Mouse (Mus musculus) induced T-regulatory cell, adult 2 months (primary cell): Measurements from ENCODE around the gene Slit3.

Experiments used
- DNase-seq: peaks from one replicate; pipeline ENCODE4 v3.0.0-alpha.2; 2012; ENCODE audit warnings: low read depth

Slit3 gene

DNA sequence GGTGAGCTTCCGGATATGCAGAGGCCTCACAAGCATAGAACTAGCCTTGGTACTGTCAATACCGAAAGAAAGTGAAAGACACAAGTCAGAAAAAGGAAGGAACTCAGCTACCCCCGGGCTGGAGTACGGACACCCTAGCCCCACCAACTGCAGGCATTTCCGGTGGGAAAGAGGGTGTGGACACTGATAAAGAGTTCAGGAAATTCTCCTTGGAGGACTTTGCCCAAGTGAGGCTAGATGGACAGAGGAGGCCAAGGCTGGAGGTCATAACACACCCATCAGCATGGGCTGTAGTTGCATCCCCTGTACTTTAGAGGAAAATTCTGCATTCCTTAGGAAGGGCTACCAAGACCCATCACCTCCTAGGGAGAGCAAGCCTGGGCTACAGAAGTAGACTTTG is 511.2 kb downstream of the Slit3 start:
- no peak for DNase-seq

DNA sequence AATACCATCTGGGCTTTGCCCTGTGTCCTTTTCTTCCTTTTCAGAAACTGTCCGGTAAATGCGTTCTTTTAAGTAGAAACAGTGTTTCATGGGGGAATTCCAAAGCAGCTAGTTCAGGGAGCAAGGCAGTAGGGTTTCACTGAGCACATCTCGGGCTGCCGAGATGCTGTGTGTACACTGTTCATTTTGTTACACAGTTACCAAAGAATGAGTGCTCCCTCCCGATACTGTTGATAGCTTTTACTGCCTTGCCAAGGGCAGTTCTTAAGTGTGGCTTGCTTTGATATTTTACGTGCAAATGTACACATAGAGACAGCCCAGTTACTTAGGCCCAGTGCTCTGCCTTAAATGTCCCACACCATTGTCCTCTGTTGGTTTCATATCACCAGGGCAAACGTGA is 516.1 kb downstream of the Slit3 start:
- no peak for DNase-seq

DNA sequence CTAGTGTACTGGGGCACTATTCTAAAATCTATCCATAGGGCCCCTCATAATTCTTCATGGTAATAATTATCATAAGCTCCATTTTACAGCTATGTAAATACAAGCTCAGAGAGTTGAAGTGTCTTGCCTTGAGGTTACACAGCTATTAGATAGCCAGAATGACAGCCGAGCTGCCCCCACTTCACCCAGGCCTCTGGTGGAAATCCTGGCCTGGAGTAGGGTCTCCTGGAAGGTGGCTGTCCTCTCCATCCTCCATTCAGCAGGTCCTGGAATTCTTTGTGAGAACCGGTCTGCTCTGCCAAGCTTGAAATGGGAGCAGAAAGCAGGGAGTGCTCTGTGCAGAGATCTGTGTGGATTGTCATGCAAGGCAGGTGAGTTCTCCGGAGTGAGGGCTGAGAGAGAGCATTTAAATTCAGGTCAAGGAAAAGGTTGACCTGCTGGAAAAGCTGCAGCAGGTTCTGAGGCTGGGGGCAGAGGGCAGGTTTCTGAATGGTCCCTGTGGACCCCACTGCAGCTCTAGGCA is 517.9 kb downstream of the Slit3 start:
- no peak for DNase-seq

DNA sequence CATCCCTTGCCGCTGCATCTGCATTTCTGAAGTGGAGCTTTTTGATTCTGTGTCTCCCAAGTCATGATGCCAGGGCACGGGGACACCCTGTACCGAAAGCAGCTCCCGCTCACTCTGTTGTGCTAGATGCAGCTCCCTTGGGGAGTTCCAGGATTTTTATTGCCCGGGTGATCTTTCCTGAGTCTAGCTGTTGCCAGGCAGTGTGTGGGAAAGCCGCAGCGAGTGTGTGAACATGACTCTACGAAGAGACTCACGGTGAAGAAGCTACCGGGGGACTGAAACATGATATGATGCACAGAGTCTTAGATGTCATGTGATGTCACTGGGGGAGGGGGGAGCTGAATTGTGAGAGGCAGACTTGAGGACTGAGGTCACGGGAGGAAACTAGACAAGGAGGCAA is 518.4 kb downstream of the Slit3 start:
- no peak for DNase-seq

DNA sequence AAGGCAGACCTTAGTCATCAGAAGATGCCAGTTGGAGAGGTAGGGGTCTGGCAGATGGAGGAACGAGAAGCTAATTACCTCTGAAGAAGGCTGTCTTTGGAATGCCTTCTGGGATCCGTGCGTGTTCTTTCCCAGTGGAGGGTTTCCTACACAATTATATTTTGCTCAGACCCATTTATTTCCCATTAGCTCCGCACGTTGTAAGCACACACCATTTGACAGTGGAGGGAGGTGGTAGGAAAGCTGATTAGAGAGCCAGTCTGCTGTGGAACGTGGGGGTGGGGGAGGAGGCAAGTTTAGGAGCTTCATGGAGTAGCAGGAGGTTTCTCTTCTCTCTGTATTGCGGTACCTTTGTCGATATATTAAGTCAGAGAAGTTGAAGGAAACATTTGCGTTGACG is 530.3 kb downstream of the Slit3 start:
- DNase-seq, result no peak

DNA sequence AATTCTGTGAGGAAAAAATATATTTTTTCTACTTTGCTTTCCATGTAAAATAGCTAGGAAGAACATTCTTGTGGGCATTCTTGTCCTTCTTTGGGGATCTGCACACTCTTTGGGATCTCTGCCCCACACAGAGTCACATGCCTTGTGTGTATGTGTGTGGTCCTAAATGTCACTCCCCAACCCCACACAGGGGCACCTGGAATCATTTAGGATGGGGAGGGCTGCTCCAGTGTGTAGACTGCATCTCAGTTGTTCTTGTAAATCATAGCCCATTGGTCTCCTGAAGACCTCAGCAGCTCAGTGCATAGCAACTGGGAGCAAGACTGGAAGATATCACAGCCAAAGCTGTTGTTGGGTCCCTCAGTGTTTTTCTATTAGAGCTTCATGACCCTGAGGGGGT is 534.8 kb downstream of the Slit3 start:
- DNase-seq, result no peak

DNA sequence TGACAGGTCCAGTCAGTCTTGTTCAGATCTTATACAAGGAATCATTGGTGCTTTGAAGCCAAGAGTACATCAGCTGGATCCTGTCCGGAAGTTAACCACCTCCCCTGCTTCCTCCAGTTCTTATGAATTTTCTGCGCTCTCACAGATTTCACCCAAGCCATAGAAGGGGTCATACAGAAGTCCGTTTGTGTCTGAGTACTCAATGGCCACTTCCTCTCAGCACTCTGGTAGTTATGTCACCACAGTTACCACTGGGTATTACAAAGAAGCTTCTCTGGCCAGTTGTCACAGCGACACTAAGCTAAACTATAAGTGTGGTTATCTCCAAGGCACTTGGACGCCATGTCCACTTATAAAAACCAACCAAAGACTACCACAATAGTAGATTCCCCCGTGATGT is 536.6 kb downstream of the Slit3 start:
- DNase-seq, result no peak

DNA sequence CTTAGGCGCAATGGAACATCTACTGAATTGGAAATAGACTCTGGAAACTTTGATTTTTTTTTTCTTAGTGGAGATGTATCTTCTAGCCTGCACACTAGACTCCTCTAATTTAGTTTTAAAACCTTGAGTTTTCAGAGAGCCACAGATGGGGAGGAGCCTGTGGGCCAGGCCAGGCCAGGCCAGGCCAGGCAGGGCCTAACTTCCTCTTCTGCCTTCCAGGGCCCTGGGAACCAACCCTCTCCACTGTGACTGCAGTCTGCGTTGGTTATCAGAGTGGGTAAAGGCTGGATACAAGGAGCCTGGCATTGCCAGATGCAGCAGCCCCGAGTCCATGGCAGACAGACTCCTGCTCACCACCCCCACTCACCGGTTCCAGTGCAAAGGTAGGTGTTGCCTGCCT is 539.9 kb downstream of the Slit3 start:
- DNase-seq, result no peak

DNA sequence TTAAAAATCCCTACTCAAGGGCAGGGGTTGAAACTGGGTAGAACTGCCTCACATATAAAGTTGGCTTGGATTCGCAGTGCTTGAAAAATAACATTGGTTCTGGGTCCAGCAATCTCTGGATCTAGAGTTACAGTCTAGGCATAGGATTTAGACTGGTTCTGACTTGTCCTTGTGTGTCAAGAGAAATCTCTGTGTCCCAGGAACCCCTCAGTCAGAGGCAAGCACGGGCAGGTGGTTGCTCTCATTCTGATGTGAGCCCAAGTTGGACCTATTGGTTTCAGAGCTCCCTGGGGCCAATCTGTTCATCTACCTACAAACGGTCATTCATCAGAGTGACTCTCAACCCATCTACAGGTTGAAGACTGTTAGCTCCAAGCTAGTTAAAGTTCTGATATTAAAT is 541.9 kb downstream of the Slit3 start:
- DNase-seq, result no peak

DNA sequence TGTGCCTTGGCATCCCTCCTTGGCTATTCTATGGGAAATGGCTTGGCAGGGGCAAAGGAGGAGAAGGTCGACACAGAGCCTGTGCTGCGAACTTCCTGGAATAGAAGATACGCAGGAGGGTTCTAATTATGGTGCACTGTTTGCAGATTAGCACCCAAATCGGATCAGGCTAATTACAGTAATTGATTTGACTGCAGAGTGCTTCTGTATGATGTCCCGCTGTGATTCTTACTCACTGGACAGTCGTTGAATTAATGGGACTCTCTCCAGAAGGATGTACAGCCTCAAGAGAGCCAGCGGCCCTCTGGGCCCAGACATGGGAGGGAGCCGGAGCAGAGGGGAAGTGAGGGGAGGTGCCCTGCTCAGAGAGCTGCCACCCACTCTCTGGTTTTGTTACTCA is 542.6 kb downstream of the Slit3 start:
- DNase-seq, result no peak

DNA sequence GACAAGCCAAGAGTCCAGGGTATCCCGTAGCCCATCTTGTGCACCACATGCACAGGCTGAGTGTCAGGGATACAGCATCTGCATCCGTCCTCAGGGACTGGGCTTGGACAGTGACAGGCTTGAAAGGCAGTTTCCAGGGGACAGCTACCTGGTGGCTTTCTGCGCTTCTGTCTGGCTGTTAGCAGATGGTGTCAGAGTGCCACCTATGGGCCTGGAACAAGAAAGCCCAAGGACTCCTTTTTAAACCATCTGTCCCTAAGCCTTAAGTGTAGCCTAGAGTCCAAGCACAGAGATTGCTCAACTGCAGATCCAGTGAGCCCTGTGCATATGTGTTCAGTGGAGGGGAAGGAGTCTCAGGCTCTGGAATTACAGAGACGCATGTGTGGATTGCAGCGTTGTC is 544.0 kb downstream of the Slit3 start:
- no peak for DNase-seq

DNA sequence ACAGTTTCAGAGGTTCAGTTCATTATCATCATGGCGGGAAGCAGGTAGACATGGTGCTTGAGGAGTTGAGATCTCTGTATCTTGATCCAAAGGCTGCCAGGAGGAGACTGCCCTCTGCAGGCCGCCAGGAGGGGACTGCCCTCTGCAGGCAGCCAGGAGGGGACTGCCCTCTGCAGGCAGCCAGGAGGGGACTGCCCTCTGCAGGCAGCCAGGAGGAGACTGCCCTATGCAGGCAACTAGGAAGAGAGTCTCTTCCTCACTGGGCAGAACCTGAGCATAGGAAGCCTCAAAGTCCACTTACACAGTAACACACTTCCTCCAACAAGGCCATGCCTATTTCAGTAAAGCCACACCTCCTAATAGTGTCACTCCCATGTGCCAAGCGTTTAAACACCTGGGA is 546.4 kb downstream of the Slit3 start:
- no peak for DNase-seq

DNA sequence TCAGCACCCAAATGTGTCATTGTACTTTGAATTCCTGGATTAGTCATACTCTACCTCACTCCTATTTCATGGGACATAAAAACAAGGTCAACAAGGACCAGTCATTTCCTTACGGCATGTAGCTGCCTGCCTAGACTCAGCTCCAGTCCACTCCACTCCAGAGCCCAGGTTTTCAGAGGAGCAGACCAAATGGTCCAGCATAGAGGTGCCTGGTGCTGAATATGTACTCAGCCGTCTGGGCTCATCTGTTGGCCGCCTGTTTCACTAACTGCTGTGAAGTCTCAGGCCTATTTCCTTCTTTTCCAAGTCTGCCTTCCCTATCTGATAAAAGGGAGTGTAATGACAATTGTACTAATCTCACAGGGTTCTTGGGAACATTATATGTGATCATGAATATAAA is 547.1 kb downstream of the Slit3 start:
- no peak for DNase-seq

DNA sequence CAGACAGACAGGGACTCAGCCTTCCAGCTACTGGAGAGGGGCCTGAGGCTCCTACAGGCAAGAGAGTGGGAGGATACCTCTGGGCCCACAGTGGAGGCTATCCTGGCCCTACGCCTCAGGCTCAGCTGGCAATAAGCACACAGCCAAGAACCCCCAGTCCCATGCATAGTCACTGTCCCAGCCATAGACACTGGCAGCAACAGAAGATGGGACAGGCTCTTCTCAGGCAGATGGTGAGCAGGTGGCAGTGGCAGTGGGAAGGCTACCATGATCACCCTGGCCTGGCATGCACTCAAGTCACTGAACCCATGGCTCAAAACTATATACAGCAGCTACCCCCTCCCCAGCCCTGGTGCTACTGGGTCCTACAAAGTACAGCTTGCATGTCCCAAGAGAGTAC is 547.7 kb downstream of the Slit3 start:
- no peak for DNase-seq

DNA sequence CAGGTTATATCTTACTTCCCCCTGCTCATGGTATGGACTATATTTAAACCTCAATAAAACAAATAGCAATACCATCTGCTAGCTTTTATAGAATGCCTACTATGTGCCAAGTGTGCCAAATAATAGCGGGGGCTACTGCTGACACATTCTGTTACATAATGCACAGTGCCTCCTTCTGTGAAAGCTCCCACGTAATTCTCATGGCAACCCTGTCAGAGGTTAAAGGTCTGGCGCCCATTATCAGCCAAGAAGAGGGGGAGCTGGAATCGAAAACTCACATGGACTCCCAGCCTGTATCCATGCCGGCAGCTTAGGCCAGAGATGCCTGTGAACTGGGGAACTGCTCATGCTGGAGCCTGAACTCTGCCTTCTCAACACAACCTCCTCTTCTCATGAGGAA is 548.5 kb downstream of the Slit3 start:
- no peak for DNase-seq

DNA sequence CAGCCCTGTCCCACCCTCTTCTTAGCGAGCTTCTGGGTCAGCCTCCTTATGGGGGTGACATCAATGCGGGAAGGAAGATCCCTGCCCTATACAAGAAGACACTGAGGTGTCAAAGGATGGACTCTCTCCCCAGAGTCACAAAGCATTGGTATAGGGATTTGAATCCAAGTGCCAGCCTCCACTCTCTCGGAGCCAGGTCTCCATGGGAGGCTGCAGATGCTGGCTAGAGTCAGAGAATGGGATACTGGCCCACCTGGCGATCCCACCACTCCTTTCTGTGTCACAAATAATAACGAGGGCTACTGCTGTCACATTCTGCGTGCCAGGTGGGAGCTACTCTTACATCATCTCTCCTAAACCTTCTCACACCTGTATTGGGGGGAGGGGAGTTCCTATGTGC is 549.2 kb downstream of the Slit3 start:
- DNase-seq, result no peak

DNA sequence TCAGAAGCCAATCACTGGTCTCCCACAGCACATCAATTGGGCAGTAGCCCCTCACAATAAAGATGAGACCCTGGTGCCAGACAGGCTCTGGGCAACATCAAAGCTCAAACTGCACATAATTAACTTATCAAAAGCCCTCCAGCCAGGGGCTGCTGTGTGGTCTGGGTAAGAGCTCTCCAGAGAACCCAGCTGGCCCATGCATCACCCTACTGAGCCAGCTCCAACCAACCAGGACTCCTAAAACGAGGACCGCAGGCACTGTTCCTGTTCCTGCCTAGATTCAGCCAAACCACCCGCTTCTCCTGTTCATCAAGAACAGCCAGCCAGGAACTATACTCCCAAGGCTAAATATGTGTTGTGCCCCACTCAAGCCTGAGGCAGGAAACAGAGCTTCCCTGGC is 549.7 kb downstream of the Slit3 start:
- DNase-seq, result no peak

DNA sequence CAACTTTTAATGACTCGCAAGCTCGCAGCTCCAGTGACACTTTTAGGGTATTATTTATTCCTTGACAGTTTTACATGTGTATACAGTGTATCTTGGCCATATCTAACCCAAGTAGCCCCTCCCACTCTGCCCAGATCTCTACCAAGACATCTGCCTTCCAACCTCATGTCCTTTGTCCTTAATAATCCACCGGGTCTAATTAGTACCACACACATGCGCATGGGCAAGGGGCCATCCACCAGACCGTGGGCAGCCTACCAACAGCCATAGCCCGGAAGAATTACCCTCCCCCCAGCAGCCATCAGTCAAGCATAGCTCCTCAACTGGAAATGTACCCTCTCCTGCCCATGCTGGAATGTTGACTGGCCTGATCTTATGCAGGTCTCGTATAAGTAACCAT is 552.0 kb downstream of the Slit3 start:
- DNase-seq, result no peak

DNA sequence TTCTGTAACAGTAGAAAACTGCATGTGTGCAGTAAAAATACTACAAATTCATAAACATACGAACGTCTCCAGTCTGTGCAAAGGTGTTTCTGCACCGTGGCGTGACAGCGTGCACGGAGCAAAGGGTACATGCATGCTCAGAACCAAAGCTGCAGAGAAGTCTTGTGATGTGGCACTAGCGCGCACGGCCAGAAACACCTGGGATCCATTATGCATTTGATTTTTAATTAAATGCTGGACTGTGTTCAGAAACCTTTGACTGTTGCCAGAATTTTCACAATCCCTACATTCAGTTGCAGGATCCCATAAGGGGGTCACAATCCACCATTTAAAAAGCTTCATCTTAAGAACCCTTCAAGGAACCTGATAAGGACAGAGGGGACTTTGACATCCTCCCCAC is 553.2 kb downstream of the Slit3 start:
- no peak for DNase-seq

DNA sequence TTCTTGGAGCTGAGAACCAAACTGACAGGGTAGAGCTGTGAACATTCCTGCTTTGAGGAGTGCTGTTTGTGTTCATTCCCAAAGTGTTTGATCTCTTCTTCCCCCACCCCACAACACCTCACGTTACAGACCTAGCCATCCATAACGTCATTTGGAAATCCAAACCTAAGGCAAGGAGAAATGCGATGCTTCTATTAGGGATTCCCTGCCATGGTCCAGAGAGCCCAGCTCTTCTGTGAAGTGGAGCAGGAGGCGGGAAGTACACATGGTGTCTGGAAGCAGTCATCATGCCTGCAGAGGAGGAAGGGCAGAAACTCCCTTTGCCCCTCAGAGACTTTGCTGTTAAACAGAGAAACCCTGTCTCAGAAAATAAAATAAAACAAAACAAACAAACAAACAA is 555.7 kb downstream of the Slit3 start:
- DNase-seq, result no peak

DNA sequence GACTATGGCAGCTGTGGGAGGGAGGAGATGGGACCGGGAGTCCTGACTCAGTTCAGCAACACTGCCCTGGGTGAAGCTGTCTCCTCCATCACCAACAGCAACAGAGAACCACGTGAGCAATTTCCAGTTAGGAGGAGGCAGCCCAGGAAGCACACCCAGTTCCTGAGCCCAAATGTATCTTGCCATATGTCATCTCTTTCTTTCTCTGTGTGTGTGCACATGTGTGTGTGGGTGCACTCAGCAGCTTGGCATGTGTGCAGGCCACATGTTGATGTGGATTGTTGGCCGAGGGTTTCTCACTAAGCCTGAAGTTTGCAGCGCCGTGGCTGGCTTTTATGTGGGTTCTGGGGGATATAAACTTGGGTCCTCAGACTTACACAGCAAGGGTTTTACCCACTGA is 559.0 kb downstream of the Slit3 start:
- no peak for DNase-seq

DNA sequence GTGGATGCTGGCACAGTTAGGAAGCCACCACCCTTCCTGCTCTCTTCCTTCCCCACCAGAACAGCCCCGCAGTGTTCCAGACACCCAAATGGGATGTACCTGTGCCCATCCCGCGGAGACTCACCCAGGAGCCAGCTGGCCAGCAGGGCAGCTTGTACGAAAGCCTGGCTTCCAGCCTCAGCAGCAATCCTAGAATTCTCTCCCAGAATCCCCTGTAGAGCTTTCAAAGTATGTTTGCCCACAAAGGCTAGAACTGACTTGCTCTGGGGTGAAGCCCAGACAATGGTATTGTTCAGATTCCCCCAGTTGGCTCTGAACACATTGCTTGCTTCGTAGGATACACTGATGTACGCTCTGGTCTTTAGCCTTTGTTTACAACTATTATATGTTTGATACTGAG is 566.3 kb downstream of the Slit3 start:
- DNase-seq, result no peak

DNA sequence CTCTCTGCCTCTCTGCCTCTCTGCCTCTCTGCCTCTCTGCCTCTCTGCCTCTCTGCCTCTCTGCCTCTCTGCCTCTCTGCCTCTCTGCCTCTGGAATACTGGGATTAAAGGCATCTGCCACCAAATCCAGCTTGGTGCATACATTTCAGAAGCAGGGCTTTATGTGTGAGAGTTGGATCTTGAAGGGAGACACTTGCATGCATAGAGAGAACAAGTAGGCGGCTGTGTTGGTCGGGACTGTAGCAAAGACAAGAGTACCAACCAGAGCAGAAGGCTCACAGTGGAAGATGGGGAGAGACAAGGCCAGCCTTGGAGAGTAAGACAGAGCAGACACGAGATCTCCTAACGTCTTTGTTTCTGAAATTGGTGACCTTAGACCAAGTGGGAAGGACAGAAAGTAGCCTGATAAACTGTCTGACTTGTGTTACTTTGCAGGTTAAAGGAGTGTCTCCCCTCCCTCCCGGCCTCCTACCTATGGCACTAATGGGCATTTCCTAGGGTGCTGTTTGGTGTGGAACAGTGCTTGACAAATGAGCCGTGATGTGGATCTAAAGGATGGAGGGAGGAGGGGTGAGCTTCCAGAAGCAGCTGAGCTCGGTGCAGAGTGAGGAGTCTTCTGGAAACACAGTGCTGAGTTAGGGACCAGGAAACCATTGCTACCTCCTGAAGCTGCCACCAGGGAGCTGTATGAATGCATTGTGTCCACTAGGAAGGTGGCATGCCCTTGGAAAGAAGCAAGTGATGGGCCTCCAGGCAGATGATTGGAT is 569.7 kb downstream of the Slit3 start:
- no peak for DNase-seq

DNA sequence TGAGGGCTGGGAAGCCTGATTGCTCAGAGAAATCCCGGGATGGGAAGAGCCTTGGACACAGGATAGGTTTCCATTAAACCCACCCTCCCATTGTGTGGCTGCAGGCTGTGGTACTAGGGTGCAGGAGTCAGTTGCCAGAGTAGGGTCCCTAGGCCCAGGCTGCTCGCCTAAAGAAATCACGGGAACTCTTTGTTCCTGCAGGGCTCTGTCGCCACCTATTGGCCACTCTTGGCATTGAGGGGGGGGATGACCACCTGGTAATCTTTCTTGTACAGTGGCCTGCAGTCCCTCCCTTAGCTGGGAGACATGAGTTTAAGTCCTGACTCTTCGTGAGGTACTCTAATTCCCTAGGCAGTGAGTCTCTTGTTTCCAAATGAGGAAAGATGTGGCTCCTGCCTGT is 572.1 kb downstream of the Slit3 start:
- DNase-seq, result peak; percentile 50
